Mouse (Mus musculus) stomach, postnatal 0 days (tissue): ENCODE data around the gene Snrnp35.

ENCODE experiments used
- CTCF ChIP-seq: IDR thresholded peaks from 2 replicates; pipeline ENCODE4 v1.5.1; 2016; ENCODE audit warnings: antibody characterized with exemption, low read depth, mild to moderate bottlenecking, moderate library complexity
- EP300 ChIP-seq: optimal IDR thresholded peaks from 2 replicates; pipeline ENCODE3; 2016; ENCODE audit warnings: antibody characterized with exemption

GRCm38 (mm10) chr5:124495547-124495946 is 12.6 kb downstream of the Snrnp35 start:
- TF ChIP-seq CTCF (no peak), EP300 (no peak)
